Mouse (Mus musculus): ENCODE results near the gene Nlgn1. TPM values are rescaled to one million over a fixed set of nuclear protein-coding genes. Genes with fewer than 3 reads are reported as not detected.

The Nlgn1 gene
- polyA plus RNA-seq, 1 experiment from 2014 or later, result 27.5 TPM

DNA sequence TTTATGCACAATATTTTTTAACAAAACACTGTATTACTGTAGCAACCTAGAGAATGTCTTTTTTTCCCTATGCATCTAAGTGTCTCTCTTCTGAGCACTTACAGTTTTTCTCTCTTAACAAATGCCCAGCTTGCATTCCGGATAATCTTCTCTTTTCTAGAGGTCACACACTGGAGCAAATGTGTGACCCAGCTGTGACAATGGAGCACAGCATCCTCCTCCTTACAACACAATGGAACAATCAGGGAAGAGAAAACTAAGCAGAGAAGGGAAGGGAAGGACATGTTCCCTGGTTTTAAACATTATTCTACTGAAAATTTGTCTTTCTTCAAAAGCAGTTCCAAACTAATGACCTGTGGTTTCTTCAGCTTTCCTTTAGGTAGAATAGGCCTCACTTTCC lies 879.9 kb downstream of the Nlgn1 start:
- 23% methylated on average over 1 of the region's 1 CpGs for WGBS

DNA sequence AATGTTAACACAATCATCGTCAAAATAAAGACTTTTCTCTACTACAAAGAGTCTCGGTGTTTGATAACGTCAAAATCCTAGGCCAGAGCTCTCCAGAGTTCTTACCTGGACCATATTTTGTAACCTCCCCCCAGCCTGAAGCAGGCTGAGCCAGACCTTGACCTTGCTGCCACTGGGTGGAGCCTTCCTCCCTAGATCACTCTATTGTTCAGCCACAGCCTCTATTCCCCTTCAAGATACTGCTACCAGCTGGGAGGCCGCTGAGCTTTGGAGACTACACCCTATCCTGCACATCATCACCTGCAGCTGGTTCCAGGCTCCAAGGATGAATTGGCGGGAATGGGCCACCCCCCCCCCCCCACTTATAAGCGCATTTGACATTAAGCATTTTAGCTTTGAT lies 881.8 kb downstream of the Nlgn1 start:
- Histone ChIP-seq H3K4me2 (replicated peaks) (no peak overlapping the region), H3K4me3 (replicated peaks; ENCODE audit: low read length) (no peak overlapping the region), H3K36me3 (replicated peaks; ENCODE audit: control insufficient read depth, insufficient read depth) (no peaks in the 10 kb centered on the region), H3K27me3 (ENCODE audit: control insufficient read depth, insufficient read depth, low read length) (no peaks in the 10 kb centered on the region), H3K9ac (no peak overlapping the region), H3K9me3 (ENCODE audit: control insufficient read depth, low read length) (no peaks in the 10 kb centered on the region), H3K27ac (no peak overlapping the region), H3K4me1 (replicated peaks; ENCODE audit: control insufficient read depth, insufficient read depth, low read length) (0 out of 2 replicates have a peak, but pooled peaks cover 2% of the 10 kb centered on the region)
- WGBS, result 61% methylated on average over 6 of the region's 6 CpGs
- no peak for DNase-seq (ENCODE audit: low spot score)
- no peak for ATAC-seq (ENCODE audit: low FRiP score)

More for the DNA sequence above, 879.9 kb downstream of the Nlgn1 start:
- 0 out of 2 replicates have a peak, but pooled peaks cover 2% of the 10 kb centered on the region for H3K4me1 ChIP-seq (replicated peaks; ENCODE audit: control insufficient read depth, insufficient read depth, low read length)
- H3K9ac ChIP-seq, result no peak overlapping the region
- ATAC-seq (ENCODE audit: low FRiP score) (no peak), DNase-seq (ENCODE audit: low spot score) (no peak)
- no peaks in the 10 kb centered on the region for H3K27me3 ChIP-seq (ENCODE audit: control insufficient read depth, insufficient read depth, low read length)
- H3K4me2 ChIP-seq (replicated peaks), result no peak overlapping the region
- no peak overlapping the region for H3K27ac ChIP-seq
- H3K9me3 ChIP-seq (ENCODE audit: control insufficient read depth, low read length), result no peaks in the 10 kb centered on the region
- no peaks in the 10 kb centered on the region for H3K36me3 ChIP-seq (replicated peaks; ENCODE audit: control insufficient read depth, insufficient read depth)
- H3K4me3 ChIP-seq (replicated peaks; ENCODE audit: low read length), result no peak overlapping the region

DNA sequence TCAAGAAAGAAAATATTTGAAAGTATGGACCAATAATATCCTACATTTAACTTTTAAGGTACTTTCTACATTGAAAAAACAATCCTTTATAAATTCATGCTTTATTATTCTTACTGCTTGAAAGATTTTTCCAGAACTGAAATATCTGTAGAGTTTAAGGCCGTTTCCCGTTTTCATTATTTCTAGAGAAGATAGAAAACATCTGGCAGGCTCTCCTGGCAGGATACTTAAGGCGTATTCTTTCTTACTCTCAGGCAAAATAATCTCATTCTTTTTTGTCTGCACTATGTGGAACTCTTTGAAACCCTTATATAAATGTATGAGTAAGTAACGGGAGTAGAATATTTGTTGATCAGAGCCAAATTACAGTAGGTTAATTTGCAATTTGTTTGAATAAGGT lies 882.9 kb downstream of the Nlgn1 start:
- H3K27me3 ChIP-seq (ENCODE audit: control insufficient read depth, insufficient read depth, low read length), result no peaks in the 10 kb centered on the region
- H3K9me3 ChIP-seq (ENCODE audit: control insufficient read depth, low read length), result no peaks in the 10 kb centered on the region
- no peak overlapping the region for H3K4me3 ChIP-seq (replicated peaks; ENCODE audit: low read length)
- no peak overlapping the region for H3K27ac ChIP-seq
- WGBS, result 88% methylated on average over 4 of the region's 4 CpGs
- H3K9ac ChIP-seq, result no peak overlapping the region
- H3K4me2 ChIP-seq (replicated peaks), result no peak overlapping the region
- no peaks in the 10 kb centered on the region for H3K36me3 ChIP-seq (replicated peaks; ENCODE audit: control insufficient read depth, insufficient read depth)
- 0 out of 2 replicates have a peak, but pooled peaks cover 2% of the 10 kb centered on the region for H3K4me1 ChIP-seq (replicated peaks; ENCODE audit: control insufficient read depth, insufficient read depth, low read length)
- ATAC-seq (ENCODE audit: low FRiP score) (no peak), DNase-seq (ENCODE audit: low spot score) (no peak)

DNA sequence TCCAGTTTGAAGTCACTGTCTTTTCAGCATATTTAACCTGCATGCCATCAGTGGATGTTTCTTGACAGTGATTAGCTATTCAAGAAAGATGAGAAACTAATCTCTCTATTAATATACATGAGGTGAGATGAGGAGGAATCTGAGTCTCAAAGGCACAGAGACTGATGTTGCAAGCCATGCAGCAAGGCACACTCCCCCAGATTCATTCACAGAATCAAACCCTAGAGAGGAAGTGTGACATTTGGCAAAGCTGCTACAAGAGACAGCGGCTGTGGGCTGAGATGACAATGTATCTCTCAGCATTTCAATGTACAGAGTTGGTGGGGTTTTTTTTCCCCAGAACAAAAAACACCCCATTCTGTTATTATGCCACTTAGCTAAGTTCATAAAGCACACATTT lies 885.1 kb downstream of the Nlgn1 start:
- Histone ChIP-seq H3K27ac (no peak overlapping the region), H3K4me3 (replicated peaks; ENCODE audit: low read length) (no peak overlapping the region), H3K9ac (no peak overlapping the region), H3K36me3 (replicated peaks; ENCODE audit: control insufficient read depth, insufficient read depth) (no peaks in the 10 kb centered on the region), H3K27me3 (ENCODE audit: control insufficient read depth, insufficient read depth, low read length) (no peaks in the 10 kb centered on the region), H3K4me2 (replicated peaks) (no peak overlapping the region), H3K9me3 (ENCODE audit: control insufficient read depth, low read length) (no peaks in the 10 kb centered on the region), H3K4me1 (replicated peaks; ENCODE audit: control insufficient read depth, insufficient read depth, low read length) (0 out of 2 replicates have a peak, but pooled peaks cover 2% of the 10 kb centered on the region)
- no peak for DNase-seq (ENCODE audit: low spot score)
- ATAC-seq (ENCODE audit: low FRiP score), result no peak; the same call in 1 of the 2 replicates
- 42% methylated on average over 1 of the region's 1 CpGs for WGBS

DNA sequence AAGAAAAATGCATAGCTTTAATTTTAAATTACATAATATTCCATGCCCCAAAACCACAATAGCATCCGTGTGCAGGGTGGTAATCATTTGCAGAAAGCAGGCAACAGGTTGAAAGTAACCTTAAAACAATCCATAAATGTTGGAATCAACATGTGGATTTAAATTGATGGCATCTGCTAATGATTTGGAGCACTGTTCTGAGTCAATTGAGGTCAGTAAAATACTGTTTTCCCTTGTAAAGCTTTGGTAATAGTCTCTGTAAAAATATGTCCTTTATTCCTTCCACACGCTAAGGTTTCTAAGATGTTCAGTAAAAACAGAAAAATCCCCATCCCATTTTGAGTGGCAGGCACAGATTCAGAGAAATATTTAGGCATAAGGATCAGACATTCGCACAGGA lies 888.6 kb downstream of the Nlgn1 start:
- Histone ChIP-seq H3K27me3 (ENCODE audit: control insufficient read depth, insufficient read depth, low read length) (no peaks in the 10 kb centered on the region), H3K4me1 (replicated peaks; ENCODE audit: control insufficient read depth, insufficient read depth, low read length) (0 out of 2 replicates have a peak, but pooled peaks cover 2% of the 10 kb centered on the region), H3K27ac (no peak overlapping the region), H3K9ac (no peak overlapping the region), H3K36me3 (replicated peaks; ENCODE audit: control insufficient read depth, insufficient read depth) (no peaks in the 10 kb centered on the region), H3K4me3 (replicated peaks; ENCODE audit: low read length) (no peak overlapping the region), H3K9me3 (ENCODE audit: control insufficient read depth, low read length) (no peaks in the 10 kb centered on the region), H3K4me2 (replicated peaks) (no peak overlapping the region)
- ATAC-seq (ENCODE audit: low FRiP score) (no peak), DNase-seq (ENCODE audit: low spot score) (no peak)
- WGBS, result 91% methylated on average over 3 of the region's 3 CpGs

DNA sequence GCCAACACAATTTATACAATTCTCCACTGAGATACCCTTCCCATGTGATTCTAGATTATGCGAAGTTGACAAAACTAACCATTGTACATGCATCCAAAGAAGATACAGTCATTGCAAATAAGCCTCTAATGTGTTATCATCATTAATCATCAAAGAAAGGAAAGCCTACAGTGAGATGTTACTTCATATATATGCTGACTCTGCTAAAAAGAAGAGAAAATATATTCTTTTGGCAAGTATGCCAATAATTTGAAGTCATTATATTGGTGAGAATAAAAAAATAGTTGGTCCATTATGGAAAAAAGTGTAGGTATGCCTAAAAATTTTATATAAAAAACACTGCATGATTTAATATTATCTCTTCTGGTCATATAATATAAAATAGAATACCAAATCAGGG lies 889.6 kb downstream of the Nlgn1 start:
- WGBS, result 93% methylated on average over 1 of the region's 1 CpGs
- no peaks in the 10 kb centered on the region for H3K36me3 ChIP-seq (replicated peaks; ENCODE audit: control insufficient read depth, insufficient read depth)
- H3K4me2 ChIP-seq (replicated peaks), result no peak overlapping the region
- no peak overlapping the region for H3K4me3 ChIP-seq (replicated peaks; ENCODE audit: low read length)
- no peak overlapping the region for H3K9ac ChIP-seq
- no peak for ATAC-seq (ENCODE audit: low FRiP score)
- no peaks in the 10 kb centered on the region for H3K9me3 ChIP-seq (ENCODE audit: control insufficient read depth, low read length)
- no peaks in the 10 kb centered on the region for H3K27me3 ChIP-seq (ENCODE audit: control insufficient read depth, insufficient read depth, low read length)
- no peak for DNase-seq (ENCODE audit: low spot score)
- H3K4me1 ChIP-seq (replicated peaks; ENCODE audit: control insufficient read depth, insufficient read depth, low read length), result 0 out of 2 replicates have a peak, but pooled peaks cover under 1% of the 10 kb centered on the region
- H3K27ac ChIP-seq, result no peak overlapping the region

DNA sequence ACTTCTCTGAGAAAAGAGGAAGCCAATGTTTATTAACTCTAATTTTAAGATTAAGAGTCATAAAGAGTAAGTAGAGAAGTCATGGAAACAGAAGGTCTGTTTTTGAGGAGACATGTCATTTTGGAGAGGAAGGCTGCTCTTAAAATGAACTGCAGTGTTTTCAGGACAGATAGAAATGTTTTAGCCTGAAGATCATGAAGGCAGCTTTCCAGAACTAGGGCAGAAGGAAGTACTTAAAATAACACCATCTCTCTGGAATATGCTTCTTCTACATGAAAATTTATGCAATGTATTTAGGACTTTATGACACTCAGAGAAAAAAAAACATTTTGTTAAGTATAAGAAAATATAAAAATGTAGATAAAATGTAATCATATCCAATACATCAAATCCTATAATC lies 905.3 kb downstream of the Nlgn1 start:
- Histone ChIP-seq H3K4me1 (replicated peaks; ENCODE audit: control insufficient read depth, insufficient read depth, low read length) (no peaks in the 10 kb centered on the region), H3K27ac (no peak overlapping the region), H3K27me3 (ENCODE audit: control insufficient read depth, insufficient read depth, low read length) (no peaks in the 10 kb centered on the region), H3K4me2 (replicated peaks) (no peak overlapping the region), H3K4me3 (replicated peaks; ENCODE audit: low read length) (no peak overlapping the region), H3K9ac (no peak overlapping the region), H3K36me3 (replicated peaks; ENCODE audit: control insufficient read depth, insufficient read depth) (no peaks in the 10 kb centered on the region), H3K9me3 (ENCODE audit: control insufficient read depth, low read length) (no peaks in the 10 kb centered on the region)
- DNase-seq (ENCODE audit: low spot score) (no peak), ATAC-seq (ENCODE audit: low FRiP score) (no peak)

DNA sequence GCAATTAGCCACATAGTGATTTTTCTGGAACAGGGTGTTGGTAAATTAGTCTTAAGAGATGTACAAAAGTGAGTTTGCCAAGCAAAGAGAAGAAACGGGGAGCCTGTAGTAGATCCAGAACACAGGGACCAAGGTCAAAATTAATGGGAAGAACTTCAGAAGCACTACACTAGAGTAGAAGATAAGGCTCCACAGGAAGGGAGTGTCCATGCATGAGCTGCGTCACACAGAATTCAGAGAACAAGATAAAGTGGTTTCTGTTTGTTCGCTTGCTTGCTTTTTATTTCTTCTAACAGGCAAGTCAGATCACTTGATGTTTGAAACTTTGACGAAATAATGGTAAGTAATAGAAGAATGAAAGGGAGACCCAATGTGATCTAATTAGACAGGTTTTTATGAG lies 920.3 kb downstream of the Nlgn1 start:
- H3K4me3 ChIP-seq (replicated peaks; ENCODE audit: low read length), result no peak overlapping the region
- H3K9me3 ChIP-seq (ENCODE audit: control insufficient read depth, low read length), result no peaks in the 10 kb centered on the region
- H3K4me1 ChIP-seq (replicated peaks; ENCODE audit: control insufficient read depth, insufficient read depth, low read length), result no peaks in the 10 kb centered on the region
- no peaks in the 10 kb centered on the region for H3K36me3 ChIP-seq (replicated peaks; ENCODE audit: control insufficient read depth, insufficient read depth)
- no peaks in the 10 kb centered on the region for H3K27me3 ChIP-seq (ENCODE audit: control insufficient read depth, insufficient read depth, low read length)
- DNase-seq (ENCODE audit: low spot score) (no peak), ATAC-seq (ENCODE audit: low FRiP score) (no peak)
- no peak overlapping the region for H3K4me2 ChIP-seq (replicated peaks)
- H3K27ac ChIP-seq, result no peak overlapping the region
- 96% methylated on average over 4 of the region's 4 CpGs for WGBS
- H3K9ac ChIP-seq, result no peak overlapping the region

All from hindbrain, embryonic 14.5 days (tissue).